Mouse (Mus musculus): Measurements from ENCODE around the gene Lingo2. TPM values are rescaled to one million over a fixed set of nuclear protein-coding genes. Genes with fewer than 3 reads are reported as not detected.
"Not testable (repeated sequence)": the region's sequence is repeated elsewhere in the genome, so short reads cannot be mapped to it uniquely, and the experiment has no call there.

Gene Lingo2
- polyA plus RNA-seq, 1 experiment from 2014 or later, result 0.09 TPM

DNA sequence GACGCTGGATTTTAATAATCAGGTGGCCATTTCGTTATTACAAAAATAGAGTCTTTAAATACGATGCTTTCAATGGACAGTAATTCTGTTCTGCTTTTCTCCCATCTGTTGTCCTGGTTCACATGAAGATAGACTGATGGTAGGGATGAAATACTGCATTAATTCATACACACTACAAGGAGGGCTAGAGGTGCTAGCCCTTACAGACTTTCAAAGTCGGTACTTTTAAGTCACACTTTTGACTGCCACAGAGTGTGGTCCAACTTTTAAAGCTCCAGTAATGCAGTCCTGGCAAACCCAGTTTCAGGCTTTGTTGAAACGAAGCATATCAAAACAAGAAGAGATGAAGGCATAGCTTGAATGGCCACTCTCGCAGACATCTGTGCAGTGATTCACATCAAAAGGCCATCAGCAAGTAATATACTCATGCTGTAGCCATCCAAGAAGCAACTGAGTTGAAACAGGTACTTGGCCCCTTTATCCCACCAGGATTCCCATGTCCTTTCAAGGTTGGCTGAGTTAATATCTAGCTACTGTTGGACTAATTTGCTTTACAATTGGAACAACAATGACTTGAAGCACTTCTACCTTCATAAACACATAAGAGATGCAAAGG is 872.5 kb downstream of the Lingo2 start:
- no peak for DNase-seq
- no peaks in the 10 kb centered on the region for H3K9me3 ChIP-seq (replicated peaks)
- no peak overlapping the region for H3K4me3 ChIP-seq (replicated peaks)
- no peak overlapping the region for H3K27ac ChIP-seq
- 63% methylated on average over 6 of the region's 6 CpGs for WGBS (ENCODE audit: insufficient replicate concordance)
- no peaks in the 10 kb centered on the region for H3K27me3 ChIP-seq
- no peaks in the 10 kb centered on the region for H3K36me3 ChIP-seq
- H3K4me2 ChIP-seq, result no peak overlapping the region
- no peak overlapping the region for H3K9ac ChIP-seq
- no peak for ATAC-seq (ENCODE audit: low read depth)
- H3K4me1 ChIP-seq (replicated peaks), result no peaks in the 10 kb centered on the region

DNA sequence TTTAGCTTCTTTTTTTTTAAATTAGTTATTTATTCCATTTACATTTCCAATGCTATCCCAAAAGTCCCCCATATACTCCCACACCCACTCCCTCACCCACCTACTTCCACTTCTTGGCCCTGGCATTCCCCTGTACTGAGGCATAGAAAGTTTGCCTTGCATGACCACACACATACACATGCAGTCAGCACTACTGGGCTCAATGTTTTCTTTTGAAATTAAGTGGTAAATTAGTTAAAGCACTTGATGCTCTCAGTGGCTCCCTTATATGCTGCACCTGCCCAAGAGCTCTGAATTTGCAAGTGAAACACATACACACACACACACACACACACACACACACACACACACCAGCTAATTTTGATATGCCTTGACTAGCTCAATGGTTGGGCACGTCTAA is 886.8 kb downstream of the Lingo2 start:
- not testable (repeated sequence) for H3K27me3 ChIP-seq; DNase-seq; H3K27ac ChIP-seq; ATAC-seq (ENCODE audit: low read depth); H3K9me3 ChIP-seq (replicated peaks); H3K4me3 ChIP-seq (replicated peaks); H3K36me3 ChIP-seq; H3K9ac ChIP-seq; H3K4me1 ChIP-seq (replicated peaks); H3K4me2 ChIP-seq
- WGBS (ENCODE audit: insufficient replicate concordance), result 12% methylated on average over 1 of the region's 1 CpGs

DNA sequence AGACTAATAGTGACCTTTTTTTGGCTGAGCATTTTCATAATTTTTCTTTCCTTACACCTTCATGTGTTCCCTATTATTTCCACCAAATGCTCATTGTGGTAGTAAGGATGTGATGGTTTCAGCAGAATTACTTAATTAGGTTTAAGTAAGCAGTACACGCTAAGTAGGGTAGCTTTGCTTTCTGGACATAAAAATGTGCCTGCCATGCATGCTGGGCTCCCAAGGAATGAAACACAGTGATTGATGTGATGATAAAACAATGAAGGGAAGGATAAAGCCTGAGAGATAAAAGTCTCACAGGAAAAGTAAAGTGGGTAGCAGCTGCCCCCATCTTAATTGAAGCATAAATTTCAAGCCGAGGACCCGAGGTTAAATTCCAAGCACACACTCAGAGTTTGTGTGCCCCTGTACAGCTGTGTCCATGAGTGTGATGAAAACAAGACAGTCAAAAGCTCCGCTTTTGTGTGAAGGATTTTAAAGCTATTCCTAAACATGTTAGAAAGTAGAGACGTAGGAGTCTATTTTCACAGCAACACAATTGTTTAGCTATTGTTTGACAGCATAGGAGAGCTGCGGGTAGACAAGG is 898.7 kb downstream of the Lingo2 start:
- H3K9me3 ChIP-seq (replicated peaks), result no peaks in the 10 kb centered on the region
- no peaks in the 10 kb centered on the region for H3K27me3 ChIP-seq
- H3K4me2 ChIP-seq, result no peak overlapping the region
- H3K27ac ChIP-seq, result no peak overlapping the region
- DNase-seq (no peak), ATAC-seq (ENCODE audit: low read depth) (no peak)
- no peaks in the 10 kb centered on the region for H3K4me1 ChIP-seq (replicated peaks)
- no peaks in the 10 kb centered on the region for H3K36me3 ChIP-seq
- WGBS (ENCODE audit: insufficient replicate concordance), result 63% methylated on average over 6 of the region's 6 CpGs
- H3K4me3 ChIP-seq (replicated peaks), result no peak overlapping the region
- H3K9ac ChIP-seq, result no peak overlapping the region

DNA sequence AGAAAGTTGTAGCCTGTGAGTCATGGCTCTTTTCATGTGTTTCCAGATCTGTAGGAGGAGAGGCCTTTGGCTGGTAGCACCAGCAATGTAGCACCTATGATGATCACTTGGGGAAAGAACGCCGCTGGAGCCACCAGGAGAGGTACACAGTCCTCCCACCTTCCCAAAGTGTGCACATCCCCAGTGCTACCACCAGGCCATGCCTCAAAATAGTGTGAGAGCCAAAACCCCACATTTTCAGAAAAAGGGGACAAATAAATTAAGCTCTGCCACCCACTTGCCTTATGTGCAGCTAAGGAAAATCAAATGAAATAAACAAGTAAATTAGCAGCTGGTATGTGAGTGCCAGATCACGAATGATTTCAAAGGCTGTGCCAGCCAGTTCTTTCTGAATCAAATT is 911.2 kb downstream of the Lingo2 start:
- H3K27ac ChIP-seq, result no peak overlapping the region
- no peaks in the 10 kb centered on the region for H3K36me3 ChIP-seq
- H3K27me3 ChIP-seq, result no peaks in the 10 kb centered on the region
- H3K9me3 ChIP-seq (replicated peaks), result no peaks in the 10 kb centered on the region; the same call in 1 of the 2 replicates
- no peak overlapping the region for H3K9ac ChIP-seq
- ATAC-seq (ENCODE audit: low read depth) (no peak), DNase-seq (no peak)
- no peaks in the 10 kb centered on the region for H3K4me1 ChIP-seq (replicated peaks)
- H3K4me2 ChIP-seq, result no peak overlapping the region
- H3K4me3 ChIP-seq (replicated peaks), result no peak overlapping the region
- WGBS (ENCODE audit: insufficient replicate concordance), result 62% methylated on average over 3 of the region's 3 CpGs

DNA sequence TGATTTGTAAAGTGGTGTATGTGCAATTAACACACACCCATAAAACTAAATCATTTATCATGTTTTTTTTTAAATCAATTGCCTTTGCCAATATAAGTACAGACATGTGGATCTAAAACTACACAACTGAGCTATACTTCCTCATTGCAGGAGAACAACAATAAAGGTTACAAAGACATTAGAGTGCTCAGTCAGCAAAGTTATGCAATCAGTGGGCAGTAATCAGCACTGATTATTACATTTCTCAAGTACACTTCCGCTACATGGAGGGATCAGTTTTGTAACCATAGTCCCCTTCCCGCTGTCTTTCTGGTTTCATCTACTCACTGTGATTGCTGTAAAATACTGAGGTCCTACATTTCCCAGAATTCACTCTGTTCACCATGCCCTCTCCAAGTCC is 912.8 kb downstream of the Lingo2 start:
- H3K27me3 ChIP-seq, result no peaks in the 10 kb centered on the region
- no peak overlapping the region for H3K4me3 ChIP-seq (replicated peaks)
- H3K9ac ChIP-seq, result no peak overlapping the region
- no peaks in the 10 kb centered on the region; the same call in 1 of the 2 replicates for H3K9me3 ChIP-seq (replicated peaks)
- no peak overlapping the region for H3K27ac ChIP-seq
- no peak overlapping the region for H3K4me2 ChIP-seq
- no peaks in the 10 kb centered on the region for H3K36me3 ChIP-seq
- 82% methylated on average over 2 of the region's 2 CpGs for WGBS (ENCODE audit: insufficient replicate concordance)
- H3K4me1 ChIP-seq (replicated peaks), result no peaks in the 10 kb centered on the region
- DNase-seq (no peak), ATAC-seq (ENCODE audit: low read depth) (no peak)

DNA sequence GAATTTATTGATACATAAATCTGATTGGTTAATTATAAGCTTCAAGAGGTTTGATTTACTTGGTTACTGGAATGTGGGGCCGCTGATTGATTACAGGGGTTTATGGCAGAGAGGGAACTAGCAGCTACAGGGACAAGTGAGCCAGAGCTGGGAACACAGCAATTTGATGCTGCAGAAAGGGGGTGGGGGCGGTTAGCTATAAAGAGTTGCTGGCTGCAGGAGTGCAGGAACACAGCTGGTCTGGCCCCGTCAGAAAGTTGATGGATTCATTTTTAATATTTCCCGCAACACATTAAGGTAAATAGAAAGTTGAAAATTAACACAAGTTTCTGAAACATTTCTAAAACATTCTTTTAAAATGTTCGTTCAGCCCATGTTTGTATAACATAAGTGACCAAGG is 919.5 kb downstream of the Lingo2 start:
- no peaks in the 10 kb centered on the region for H3K27me3 ChIP-seq
- no peak overlapping the region for H3K27ac ChIP-seq
- no peaks in the 10 kb centered on the region for H3K9me3 ChIP-seq (replicated peaks)
- 64% methylated on average over 5 of the region's 5 CpGs for WGBS (ENCODE audit: insufficient replicate concordance)
- no peak overlapping the region for H3K4me2 ChIP-seq
- DNase-seq (no peak), ATAC-seq (ENCODE audit: low read depth) (no peak)
- H3K4me3 ChIP-seq (replicated peaks), result no peak overlapping the region
- no peaks in the 10 kb centered on the region for H3K4me1 ChIP-seq (replicated peaks)
- H3K36me3 ChIP-seq, result no peaks in the 10 kb centered on the region
- H3K9ac ChIP-seq, result no peak overlapping the region

DNA sequence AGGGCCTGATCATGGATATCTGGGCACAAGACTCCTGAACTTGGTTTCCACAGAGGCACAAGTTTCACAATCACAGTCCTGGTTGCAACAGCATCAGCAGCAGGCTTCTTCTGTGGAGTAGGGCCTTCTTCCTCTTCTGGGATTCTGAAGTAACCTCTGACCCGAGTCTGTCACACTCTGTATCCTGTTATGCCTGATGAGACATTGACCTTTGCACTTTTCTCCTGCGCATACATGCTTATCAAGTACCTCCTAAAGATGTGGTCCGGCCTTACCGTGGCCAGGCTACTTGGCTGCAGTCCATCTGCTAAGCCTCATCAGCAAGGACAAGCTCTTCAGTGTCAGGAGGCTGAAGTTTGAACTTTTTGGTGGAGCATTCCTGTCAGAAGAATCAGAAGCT is 937.4 kb downstream of the Lingo2 start:
- 45% methylated on average over 4 of the region's 4 CpGs for WGBS (ENCODE audit: insufficient replicate concordance)
- H3K4me3 ChIP-seq (replicated peaks), result no peak overlapping the region
- no peaks in the 10 kb centered on the region for H3K36me3 ChIP-seq
- no peaks in the 10 kb centered on the region for H3K9me3 ChIP-seq (replicated peaks)
- H3K27ac ChIP-seq, result no peak overlapping the region
- no peaks in the 10 kb centered on the region for H3K4me1 ChIP-seq (replicated peaks)
- no peak for DNase-seq
- ATAC-seq (ENCODE audit: low read depth), result 0 out of 2 replicates have a peak, but pooled peaks have one; percentile 34
- no peak overlapping the region for H3K4me2 ChIP-seq
- no peaks in the 10 kb centered on the region for H3K27me3 ChIP-seq
- H3K9ac ChIP-seq, result no peak overlapping the region

DNA sequence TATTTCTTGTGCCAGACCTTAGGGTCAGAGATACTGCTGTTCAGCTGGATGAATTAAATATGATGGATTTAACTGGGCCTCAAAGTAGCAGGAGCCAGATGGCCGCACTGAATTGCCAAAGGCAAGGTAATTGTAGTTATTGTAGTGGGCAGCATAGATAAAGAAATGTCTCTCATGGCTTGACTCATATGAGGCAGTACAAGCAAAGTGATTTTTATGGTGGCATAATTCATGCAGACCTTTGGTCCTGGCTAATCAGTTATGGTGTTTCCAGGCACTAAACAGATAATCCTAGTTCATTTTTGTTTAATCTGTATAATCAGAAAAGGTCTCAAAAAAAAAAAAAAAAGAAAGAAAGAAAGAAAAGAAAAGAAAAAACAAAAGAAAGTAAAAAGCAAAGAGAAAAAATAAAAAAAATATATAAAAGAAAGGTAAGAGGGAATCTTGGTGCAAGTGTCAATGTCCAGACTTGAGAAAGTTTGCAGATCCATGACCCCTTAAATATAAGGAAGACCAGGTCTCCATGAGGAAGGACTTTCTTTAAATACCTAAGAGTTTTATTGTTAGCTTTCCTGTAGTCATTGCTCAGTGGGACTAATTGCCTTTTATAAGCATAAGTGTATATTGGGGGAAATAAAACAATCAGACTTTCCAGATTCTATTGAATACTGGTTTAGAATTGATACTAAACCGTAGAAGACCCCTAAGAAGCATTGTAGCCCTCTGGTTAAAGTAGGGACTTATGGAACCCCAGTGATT is 959.4 kb downstream of the Lingo2 start:
- Histone ChIP-seq H3K36me3 (no peaks in the 10 kb centered on the region), H3K4me2 (no peak overlapping the region), H3K27ac (no peak overlapping the region), H3K9ac (no peak overlapping the region), H3K4me1 (replicated peaks) (no peaks in the 10 kb centered on the region), H3K9me3 (replicated peaks) (no peaks in the 10 kb centered on the region), H3K27me3 (no peaks in the 10 kb centered on the region), H3K4me3 (replicated peaks) (no peak overlapping the region)
- ATAC-seq (ENCODE audit: low read depth) (no peak), DNase-seq (no peak)
- 44% methylated on average over 2 of the region's 2 CpGs for WGBS (ENCODE audit: insufficient replicate concordance)

DNA sequence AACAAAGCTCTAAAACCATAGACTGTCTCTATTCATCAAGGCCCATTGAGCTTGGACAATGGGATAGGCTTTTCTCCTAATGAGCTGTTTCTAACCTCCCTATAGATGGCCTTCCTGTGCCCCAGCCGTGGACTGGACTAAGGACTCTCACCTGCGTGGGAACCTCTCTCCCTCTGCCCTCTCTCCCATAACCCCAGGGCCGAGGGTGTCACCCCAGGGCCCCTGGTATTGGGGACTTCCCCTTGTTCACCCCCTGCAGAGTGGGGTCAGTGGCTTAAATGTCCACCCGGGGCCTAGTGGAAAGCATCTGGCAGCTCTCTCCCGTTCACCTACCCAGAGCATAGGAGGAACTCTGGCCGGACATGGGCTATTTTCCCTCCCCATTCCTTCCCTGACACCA is 965.5 kb downstream of the Lingo2 start:
- no peak for ATAC-seq (ENCODE audit: low read depth)
- Histone ChIP-seq H3K27me3 (no peaks in the 10 kb centered on the region), H3K4me1 (replicated peaks) (no peaks in the 10 kb centered on the region), H3K27ac (no peak overlapping the region), H3K4me3 (replicated peaks) (no peak overlapping the region), H3K9ac (no peak overlapping the region), H3K36me3 (no peaks in the 10 kb centered on the region), H3K4me2 (no peak overlapping the region), H3K9me3 (replicated peaks) (no peaks in the 10 kb centered on the region)
- 66% methylated on average over 6 of the region's 6 CpGs for WGBS (ENCODE audit: insufficient replicate concordance)
- DNase-seq, result no peak

DNA sequence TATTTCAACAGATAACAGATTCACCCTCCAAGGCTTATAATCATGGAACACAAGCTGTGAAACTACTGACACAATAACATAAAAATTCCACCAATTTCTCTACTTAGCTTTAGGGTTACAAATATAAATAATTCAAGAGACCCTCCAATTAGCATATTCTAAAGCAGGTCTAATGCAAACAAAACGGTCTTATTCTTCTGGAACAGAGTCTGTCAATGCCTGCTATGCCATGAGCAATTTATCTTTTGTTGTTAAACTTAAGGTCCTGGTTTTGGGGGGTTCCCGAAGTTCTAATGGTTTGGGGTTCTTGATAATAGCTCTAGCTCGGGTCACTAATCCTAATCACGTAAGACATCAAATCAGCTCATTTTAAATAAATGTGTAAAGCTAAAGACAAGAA is 988.0 kb downstream of the Lingo2 start:
- Histone ChIP-seq H3K27me3 (no peaks in the 10 kb centered on the region), H3K9ac (no peak overlapping the region), H3K4me2 (no peak overlapping the region), H3K4me3 (replicated peaks) (no peak overlapping the region), H3K36me3 (no peaks in the 10 kb centered on the region), H3K4me1 (replicated peaks) (no peaks in the 10 kb centered on the region), H3K9me3 (replicated peaks) (no peaks in the 10 kb centered on the region), H3K27ac (no peak overlapping the region)
- 68% methylated on average over 4 of the region's 4 CpGs for WGBS (ENCODE audit: insufficient replicate concordance)
- DNase-seq (no peak), ATAC-seq (ENCODE audit: low read depth) (no peak)

DNA sequence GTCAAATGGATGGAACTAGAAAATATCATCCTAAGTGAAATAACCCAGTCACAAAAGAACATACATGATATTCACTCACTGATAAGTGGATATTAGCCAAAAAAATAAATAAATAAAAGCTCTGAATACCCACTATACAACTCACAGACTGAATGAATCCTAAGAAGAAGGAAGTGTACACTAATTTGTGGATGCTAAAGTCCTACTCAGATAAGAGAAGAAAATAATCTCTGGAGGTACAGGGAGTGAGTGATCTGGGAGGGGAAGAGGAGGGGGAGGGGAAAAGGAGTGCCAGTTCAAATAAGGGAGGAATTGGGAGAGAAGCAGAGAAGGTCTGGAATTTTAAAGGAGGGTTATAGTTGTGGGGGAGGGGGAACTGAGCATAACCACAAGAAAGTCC is 999.7 kb downstream of the Lingo2 start:
- no peak overlapping the region for H3K9ac ChIP-seq
- no peaks in the 10 kb centered on the region for H3K4me1 ChIP-seq (replicated peaks)
- no peaks in the 10 kb centered on the region for H3K9me3 ChIP-seq (replicated peaks)
- H3K27me3 ChIP-seq, result no peaks in the 10 kb centered on the region
- no peak overlapping the region for H3K27ac ChIP-seq
- H3K4me3 ChIP-seq (replicated peaks), result no peak overlapping the region
- no peaks in the 10 kb centered on the region for H3K36me3 ChIP-seq
- H3K4me2 ChIP-seq, result no peak overlapping the region
- ATAC-seq (ENCODE audit: low read depth) (no peak), DNase-seq (no peak)

DNA sequence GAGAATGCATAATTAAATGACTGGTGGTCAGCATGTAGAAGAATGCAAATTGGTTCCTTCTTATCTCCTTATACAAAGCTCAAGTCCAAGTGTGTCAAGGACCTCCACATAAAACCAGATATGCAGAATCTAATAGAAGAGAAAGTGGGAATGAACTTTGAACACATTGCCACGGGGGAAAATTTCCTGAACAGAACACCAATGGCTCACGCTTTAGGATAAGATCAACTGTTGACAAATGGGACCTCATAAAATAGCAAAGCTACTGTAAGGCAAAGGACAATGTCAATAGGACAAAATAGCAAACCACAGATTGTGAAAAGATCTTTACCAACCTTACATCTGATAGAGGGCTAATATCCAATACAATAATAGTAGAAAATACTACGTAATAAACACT is 1000.3 kb downstream of the Lingo2 start:
- DNase-seq, result no peak
- no peak for ATAC-seq (ENCODE audit: low read depth)
- H3K4me2 ChIP-seq, result no peak overlapping the region
- no peaks in the 10 kb centered on the region for H3K9me3 ChIP-seq (replicated peaks)
- no peak overlapping the region for H3K4me3 ChIP-seq (replicated peaks)
- H3K4me1 ChIP-seq (replicated peaks), result no peaks in the 10 kb centered on the region
- no peak overlapping the region for H3K27ac ChIP-seq
- H3K36me3 ChIP-seq, result no peaks in the 10 kb centered on the region
- H3K27me3 ChIP-seq, result no peaks in the 10 kb centered on the region
- WGBS (ENCODE audit: insufficient replicate concordance), result 66% methylated on average over 3 of the region's 3 CpGs
- no peak overlapping the region for H3K9ac ChIP-seq

Measured in liver, embryonic 13.5 days (tissue).